Mouse (Mus musculus) ES-E14 (cell line): ENCODE measurements at regions not wholly inside any gene's neighbourhood (a gene's known extent, or its start where the extent isn't known, plus 50 kb on each side); places are given as distances from the start of the nearest gene placed in this dataset.
"Not testable (repeated sequence)": the region's sequence is repeated elsewhere in the genome, so short reads cannot be mapped to it uniquely, and the experiment has no call there.

Source experiments
- MAFK ChIP-seq: IDR thresholded peaks from 2 replicates; pipeline ENCODE4 v1.6.1; 2014; ENCODE audit warnings: mild to moderate bottlenecking, low read depth, low read length, inconsistent platforms; ENCODE audit not compliant: insufficient read depth
- ZNF384 ChIP-seq: IDR thresholded peaks from 2 replicates; pipeline ENCODE4 v1.6.1; 2012; ENCODE audit warnings: low read depth, low read length, inconsistent platforms

DNA sequence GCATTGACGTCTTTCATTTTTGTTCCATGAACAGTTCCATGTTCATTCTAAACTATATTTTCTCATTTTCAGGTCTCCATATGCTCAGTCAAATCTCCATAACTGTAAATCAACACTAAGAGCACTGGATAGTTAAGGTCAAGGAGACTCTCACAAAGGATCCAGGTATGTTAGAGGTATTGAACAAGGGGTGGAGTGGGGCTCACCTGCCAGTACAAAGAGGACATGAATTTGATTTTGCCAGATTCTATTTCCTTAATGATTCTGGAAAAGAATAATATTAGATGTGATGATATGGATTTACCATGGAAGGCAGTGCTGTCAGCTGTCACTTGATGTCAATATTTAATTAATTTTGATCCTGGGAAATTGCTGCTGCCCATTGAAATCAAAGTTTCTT, 73.2 kb upstream of the Zfp988 start:
- TF ChIP-seq MAFK, ZNF384: not testable (repeated sequence)
